Mouse (Mus musculus): ENCODE data around the gene Ermard.

Ermard gene

DNA sequence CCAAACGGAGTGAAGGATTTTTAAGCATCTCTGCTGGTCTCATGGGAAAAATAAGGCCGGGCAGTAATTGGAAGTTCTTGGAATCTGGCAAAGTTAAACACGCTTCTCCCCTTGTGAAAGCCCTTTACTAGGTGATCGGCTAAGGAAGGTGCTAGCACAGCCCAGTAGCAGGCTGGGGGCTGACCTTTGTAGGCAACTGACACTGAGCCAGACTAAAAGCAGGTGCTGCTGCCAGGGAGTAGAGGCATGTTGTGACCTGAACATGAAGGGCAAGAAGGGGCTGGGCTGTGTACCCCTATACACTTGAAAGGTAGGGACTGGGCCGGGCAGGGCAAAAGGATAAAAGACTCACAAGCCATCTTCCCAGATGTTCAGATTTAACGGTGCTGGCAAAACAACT lies 19.3 kb downstream of the Ermard start:
- DNase-seq (ENCODE audit: low spot score), result peak; percentile 31

DNA sequence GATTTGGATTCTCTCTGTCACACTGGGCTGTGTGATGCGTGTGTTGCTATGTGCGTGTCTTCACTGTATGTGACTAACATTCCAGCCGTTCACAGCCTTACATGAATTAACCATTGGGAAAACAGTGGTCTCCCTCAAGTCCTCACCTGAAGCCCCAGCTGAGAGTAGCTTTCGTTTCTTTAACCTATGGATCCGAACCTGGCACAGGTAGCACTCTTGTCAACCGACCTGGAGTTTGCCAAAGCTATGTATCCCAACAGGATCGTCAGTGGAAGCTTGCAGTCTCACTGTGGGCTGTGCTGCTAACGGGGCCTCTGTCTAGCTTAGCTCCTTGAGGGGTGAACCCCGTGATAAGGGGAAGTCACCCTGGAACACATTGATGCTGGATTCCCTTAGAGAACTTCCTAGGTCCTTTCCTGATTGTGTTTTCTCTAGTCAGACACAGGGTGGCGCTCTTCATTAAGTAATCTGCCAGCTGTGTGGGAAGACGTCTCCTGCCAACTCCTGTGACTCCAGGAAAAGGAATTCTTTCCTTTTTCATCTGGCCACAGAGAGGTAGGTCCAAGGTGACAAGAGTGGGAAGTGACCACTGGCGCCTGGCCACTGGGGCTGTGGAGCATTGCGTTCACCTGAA lies 24.5 kb downstream of the Ermard start:
- peak; percentile 77 for DNase-seq (ENCODE audit: low spot score)

DNA sequence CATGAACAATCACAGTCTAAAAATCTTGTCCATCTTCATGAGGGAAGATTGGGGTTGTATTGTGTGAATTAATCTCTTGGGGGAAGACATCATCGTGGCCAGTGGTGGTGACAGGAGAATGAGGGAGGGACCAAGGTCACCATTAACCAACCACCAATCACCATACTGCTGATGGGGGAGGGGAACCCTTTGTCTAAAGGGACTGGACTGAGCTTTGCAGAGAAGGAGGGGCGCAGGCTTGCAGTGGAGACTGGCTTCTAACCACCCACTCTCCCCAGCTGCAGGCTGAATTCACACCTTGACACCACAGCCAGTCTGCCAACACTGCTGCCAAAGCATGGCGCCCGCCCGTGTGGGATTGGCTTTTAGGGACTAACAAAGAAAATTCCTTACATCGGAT lies 25.1 kb downstream of the Ermard start:
- peak; percentile 40 for DNase-seq (ENCODE audit: low spot score)

DNA sequence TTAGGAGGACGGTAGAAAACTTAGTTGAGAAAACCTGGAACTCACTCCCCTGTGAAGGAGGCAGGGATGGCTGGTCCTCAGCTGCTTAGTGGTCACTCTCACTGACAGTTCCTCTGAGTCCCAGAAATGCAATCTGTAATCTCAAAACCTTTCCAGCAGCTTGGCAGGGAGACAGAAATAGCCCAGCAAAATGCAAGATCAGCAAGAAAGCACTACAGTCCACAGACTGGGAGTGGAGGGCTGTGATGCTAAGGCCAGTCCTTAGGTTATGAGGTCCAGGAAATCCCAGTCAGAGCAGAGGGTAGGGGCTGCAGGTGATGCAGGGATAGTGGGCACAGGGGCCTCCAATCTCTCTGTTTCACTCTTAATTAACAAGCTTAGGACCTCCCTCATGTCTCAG lies 25.9 kb downstream of the Ermard start:
- peak; percentile 33 for DNase-seq (ENCODE audit: low spot score)

DNA sequence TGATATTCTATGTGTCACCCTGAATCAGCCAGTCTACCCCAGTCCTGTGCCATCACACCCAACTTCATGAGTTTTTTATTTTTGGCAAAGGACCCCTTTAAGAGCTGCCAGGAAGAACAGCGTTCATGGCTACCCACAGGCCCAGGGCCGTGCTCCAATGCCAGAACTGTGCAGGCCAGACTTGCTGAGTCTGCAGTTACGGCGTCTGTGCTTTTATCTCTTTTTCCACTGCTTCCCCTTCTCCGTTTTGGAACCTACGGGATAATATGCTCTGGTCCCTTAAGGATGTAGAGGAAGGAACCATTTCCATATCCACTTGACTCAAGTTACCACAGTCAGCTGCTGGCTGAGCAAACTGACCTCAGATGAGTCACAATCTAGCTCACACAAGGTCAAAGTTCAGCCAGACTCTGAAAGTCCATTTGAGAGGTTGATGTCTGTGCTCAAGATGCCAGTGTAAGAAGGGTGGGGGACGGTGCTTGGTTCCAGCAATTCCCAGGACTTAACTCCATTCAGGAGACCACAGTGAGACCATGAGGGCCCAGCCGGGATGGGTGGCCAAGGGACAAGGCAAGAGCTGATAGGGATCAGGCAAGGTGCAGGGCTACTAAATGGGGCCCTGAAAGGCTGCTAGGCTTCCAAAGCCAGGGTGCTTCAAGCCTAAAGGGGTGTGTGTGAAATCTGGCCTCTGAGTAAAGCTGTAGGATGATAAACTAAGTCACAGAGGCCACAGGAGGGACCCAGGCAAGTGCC lies 27.2 kb downstream of the Ermard start:
- DNase-seq (ENCODE audit: low spot score), result no peak

DNA sequence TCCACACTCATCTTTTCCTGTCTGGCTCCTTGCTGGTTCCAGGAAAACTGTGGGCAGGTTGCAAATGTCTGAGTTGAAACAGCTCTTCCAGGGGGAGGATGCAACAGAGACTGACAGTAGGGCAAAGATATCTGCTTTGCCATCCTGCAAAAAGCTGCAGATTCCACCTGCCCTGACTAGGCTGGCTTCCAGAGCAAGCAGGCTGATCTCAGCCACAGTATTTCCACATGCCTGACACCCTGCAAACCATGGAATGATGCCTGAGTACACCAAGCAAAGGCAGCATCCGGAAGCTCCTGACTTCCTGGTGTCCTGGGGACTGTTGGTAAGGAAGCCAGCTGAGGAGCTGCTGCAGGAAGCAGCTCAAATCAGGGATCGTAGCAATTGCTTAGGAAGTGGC lies 28.1 kb downstream of the Ermard start:
- no peak for DNase-seq (ENCODE audit: low spot score)

DNA sequence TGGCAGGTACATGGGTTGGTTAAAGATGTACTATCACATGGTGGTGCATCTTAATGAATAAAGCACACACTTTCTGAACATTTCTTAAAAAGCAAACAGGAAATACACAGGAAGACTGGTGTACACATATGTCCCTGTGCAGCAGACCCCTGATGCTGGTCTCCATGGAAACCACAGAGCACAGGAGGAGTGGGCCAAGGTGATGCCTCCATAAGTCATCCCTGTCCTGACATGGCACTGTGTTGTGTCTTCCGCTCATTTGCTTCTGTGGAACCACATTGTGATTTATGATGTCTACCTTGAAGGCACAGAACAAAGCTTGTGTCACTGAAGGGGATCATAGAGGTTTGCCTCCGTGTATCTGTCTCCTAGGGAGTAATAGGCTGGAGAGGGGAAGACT lies 31.2 kb downstream of the Ermard start:
- DNase-seq (ENCODE audit: low spot score), result no peak

DNA sequence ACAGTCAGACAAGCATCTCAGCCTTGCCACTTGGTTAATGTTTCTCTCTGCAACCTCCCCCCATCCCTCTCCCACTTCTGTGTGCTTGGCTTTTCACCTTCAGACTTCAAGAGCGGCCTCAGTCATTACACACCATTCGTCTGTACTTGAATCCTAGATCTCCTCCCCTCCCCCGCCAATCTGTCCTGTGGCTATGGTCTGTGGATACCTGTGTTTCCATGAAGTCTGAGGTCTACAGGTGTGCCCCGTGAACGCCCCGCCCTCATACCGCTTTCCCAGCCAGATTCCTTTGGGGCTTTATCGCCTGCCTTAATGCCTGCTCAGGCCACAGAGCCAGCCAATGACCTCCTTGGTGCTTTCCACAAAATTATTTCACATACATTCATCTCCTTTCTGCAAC lies 34.0 kb downstream of the Ermard start:
- DNase-seq (ENCODE audit: low spot score), result no peak

DNA sequence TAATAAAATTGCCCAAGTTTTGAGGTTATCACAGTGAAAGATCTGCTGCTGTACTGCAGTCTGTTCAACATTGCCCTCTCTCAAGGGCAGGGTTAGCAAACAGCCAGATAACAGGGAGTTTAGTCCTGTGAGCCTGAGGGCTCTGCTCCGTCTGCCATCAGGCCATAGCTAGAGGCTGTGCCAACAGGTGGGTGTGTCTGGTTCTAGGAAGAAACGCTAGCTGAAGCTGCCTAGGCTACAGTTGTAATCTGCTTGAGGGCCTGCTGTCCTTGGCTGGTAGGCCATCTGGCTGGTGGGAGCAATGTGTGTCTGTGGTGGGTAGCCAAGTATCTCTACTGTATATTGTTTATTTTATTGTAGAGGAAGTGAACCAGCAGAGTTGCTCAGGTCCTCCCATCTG lies 36.5 kb downstream of the Ermard start:
- no peak for DNase-seq (ENCODE audit: low spot score)

DNA sequence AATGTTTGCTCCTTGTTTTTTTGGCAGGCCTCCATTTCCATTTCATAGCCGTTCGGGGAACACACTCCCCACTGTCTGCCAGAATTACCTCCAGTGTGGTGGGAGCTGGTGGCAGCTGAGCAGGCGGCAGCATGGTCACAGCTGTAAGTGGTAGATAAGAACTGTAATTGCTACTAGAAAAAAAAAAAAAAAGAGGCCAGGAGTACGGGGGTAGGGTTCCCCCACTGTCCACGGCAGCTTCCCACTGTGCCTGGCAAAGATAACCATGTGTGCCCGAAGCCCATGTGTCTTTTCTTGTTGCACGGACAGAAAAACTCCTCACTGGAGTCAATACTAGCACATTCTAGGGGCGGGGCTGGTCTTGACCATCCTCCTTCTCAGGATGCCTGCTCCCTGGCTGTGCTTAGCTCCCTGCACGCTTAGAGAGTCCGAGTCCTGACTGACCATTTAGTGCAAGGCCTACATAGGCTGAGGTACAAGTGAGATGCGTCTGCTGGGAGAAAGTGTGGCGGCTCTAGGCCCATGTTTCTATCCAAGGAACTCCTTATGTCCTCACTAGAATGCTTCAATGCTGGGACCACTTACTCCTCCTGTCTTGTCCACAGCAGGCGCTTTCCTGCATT lies 43.3 kb downstream of the Ermard start:
- no peak for DNase-seq (ENCODE audit: low spot score)

DNA sequence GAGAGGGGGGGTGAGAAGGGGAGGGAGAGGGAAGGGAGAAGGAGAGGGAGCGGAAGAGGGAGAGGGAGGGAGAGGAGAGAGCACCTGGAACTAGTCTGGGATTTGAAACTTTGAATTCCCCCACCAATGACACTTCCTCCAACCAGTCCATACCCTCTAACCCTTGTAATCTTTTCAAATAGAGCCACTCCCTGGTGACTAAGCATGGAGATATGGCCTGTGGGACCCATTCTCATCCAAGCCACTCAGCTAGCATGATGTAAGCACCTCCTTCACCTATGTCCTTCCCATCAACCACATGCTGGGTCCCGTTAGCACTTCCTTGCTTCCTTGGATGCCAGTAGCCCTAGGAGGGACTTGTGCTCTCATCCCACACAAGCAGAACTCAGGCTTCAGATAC lies 44.0 kb downstream of the Ermard start:
- DNase-seq (ENCODE audit: low spot score), result no peak

DNA sequence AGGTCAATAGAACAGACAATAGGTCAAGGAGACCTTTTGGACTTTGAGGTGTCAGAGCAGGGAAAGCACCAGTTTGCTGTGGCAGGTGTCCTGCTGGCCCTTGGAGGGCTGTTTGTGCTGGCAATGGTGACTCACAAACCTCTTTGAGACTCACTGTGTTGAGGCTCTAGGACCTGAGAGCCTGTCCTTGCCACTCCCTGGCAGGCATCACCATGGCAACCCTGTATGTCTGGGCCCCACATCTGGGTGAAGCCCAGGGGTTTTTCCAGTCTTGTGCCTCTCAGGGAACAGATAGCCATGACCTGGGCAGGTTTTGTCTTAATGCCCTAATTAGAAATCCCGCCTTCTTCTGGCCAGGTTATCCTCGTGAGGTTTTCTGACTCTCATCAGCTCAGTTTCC lies 47.2 kb downstream of the Ermard start:
- DNase-seq (ENCODE audit: low spot score), result no peak

DNA sequence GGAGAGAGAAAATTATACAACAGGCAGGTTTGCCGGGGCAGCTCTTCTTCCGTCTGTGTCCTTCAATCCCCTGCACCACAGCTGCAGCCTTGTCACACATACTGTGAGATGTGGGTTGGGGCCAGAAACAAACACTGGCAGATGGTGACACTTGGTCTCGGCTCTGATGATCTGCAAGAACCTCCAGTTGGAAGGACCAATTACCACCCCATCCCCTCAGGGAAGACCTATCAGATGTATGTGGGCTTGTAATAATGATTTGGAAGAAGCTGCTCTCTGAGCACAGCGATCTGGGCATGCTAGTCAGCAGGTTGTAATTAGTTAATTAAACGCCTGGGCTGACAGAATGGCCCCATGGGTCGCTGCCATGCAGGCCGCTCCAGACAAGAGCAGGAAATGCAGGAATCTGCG lies 47.6 kb downstream of the Ermard start:
- no peak for DNase-seq (ENCODE audit: low spot score)

DNA sequence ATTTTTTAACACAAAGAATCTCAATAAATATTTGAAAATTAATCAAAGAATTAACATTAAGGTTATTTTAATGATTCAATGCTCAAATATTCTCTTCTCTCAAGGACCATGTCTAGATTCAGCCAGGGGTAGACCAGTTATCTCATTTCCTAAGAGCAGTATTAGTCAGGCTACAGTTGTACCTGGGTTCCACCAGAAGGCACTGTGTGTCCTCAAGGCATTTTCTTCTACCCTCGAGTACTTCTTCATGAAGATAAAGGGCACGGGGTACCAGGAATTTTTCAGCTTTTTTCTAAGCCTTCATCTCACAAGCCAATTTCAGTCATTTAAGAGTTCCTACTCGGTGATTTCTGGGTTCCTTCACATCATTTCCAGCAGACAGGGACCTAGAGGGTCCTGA lies 50.7 kb downstream of the Ermard start:
- DNase-seq (ENCODE audit: low spot score), result no peak

DNA sequence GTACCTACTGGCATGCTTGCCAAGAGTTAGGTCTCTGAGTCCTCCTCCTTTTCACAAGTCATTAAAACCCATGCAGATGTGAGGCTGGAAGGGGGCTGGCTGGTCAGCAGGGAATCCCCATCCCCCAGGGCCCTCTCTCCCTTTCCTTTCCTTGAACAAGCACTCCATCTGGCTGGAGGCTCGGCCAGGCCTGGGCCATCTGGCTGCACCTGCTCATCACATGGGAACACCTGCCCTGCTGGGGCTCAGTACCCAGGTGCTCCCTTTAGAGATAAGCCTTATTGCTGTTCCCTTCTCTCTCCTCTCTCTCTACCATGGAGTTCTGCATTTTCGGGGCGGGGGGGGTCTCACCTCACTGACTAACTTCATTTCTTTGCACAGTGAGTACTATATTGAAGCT lies 52.5 kb downstream of the Ermard start:
- no peak for DNase-seq (ENCODE audit: low spot score)

DNA sequence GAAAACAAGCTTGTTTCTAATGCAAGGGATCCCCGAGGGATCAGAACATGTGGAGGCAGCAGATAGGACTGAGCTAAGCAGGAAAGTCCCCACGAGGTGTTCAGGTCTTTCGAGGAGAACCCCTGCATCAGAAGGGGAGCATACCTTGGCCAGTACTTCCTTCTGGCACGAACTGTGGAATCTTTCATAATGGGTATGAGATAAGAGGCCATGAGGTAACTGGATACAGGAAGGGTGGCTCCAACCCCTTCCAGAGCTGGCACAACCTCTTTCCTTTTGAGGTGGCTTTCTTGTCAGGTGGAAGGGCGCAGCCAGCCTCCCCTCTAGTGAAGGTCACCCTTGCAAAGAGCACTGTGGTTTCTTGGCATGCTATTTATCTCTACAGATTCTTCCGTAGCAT lies 55.8 kb downstream of the Ermard start:
- no peak for DNase-seq (ENCODE audit: low spot score)

DNA sequence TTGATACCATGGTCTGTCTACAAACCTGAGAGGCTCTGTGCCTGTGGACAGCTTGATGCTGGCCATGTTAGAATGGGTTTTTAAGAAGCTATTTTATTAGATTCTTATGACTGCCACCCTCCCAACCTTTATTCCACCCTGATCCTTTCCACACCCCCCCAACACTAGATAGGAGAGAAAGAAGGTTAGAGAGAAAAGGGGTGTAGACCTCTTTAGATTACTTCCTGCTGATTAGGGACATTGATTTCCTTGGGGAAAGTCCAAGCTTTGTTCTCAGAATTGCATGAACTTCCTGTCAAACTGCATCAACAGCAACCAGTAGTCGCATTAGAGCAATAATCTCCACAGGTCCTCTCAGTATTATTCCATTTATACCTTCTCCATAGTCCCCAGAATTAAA lies 57.7 kb downstream of the Ermard start:
- no peak for DNase-seq (ENCODE audit: low spot score)

DNA sequence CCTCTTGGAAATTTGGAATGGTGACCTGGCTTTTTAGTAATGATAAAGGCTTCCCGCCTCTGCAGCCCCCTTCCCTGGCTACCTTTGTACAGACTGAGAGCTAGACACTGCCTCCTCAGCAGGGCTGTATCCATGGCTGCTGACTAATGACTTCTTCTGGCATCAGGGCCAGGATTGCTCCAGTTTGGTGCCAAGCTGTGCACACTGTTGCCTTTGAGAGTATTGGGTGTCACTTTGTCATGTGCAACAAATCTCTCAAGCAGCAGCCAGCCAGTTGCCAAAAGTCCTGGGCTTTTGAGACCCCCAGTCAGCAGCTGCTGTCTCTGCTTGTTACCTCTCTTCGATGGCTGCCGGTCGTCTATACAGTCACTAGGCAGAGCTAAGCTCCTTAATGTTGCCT lies 60.3 kb downstream of the Ermard start:
- DNase-seq (ENCODE audit: low spot score), result no peak

DNA sequence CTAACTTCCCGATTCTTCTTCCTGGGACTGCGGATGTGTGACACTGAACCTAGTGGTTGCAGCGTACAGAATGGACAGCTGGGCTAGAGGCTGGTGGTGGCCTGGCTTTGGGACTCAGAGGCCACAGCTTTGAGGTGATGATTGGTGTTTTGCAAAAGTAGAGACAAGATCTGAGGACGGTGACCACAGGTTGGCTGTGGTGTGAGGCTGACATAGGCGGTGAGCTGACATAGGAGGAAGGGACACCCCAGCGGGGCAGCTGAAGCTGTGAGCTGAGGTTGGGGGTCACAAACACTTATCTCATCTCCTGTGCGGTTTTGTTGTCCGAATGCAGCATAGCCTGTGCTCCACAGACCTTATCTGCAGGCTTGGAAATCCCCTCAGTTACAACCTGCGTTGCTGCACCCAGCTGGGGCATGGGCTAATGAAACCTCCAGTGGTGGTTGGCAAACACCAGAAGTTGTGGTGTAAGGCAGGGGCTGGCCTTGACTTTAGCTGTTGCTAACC lies 66.2 kb downstream of the Ermard start:
- no peak for DNase-seq (ENCODE audit: low spot score)

DNA sequence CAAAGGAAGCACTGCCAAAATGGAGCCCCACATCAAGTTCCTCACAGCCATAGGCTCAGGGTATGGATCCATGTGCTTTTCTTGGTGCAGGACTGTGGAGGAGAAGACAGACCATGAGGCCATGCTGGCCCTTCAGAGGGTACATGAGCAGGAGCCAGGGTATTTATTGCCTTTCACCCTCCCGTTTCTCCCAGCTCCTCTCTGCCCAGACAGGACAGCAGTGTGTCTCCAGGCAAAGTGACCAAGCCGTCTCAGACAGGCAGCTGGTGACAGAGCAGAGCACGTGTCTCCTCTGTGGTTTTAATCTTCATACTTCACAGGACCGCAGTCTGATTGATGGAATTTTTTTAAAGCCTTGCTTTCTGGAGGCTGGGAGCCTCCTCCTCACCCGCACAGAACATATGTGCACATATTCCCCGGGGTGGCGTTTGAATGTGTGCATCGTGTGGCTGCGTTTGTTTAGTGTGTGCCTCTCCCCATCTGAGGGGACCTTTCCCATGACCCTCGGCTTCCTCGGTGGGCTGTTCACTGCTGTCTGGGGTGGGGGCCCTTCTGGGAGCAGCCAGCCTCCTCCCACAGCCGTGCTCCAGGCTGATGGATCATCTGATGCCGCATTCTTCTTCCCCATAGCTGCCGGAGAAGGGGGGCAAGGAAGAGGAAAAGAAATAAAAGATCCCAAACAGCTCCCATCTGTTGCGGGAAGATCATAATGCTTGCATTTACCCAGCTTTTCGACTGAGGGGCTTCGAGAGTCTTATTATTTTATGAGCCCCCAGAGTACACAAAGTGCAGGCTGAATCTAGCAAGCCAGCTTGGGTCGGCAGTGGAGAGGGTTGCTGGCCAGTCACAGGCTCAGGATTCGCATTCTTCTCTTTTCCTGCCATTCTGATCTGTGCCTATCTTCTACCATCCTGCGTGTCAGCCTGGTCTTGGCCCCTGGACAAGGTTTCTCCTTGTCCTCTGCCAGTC lies 67.7 kb downstream of the Ermard start:
- DNase-seq (ENCODE audit: low spot score), result no peak

DNA sequence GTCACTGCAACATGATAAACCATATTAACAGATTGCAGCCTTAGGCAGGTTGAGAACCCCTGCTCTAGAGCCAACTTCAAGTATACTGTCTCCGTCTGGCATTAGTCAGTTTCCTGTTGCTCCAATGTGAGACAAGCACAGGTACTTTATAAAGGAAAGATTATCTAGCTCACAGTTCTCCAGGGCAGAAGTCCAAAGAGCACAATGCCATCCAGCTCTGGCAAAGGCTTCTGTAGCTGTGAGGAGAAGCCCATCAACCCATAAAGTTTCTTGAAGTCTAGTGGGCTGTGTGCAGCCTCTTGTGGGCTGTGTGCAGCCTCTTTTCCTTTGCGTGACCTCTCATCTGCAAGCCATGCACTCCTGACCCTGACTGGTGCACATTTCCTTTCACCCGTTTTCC lies 74.5 kb downstream of the Ermard start:
- DNase-seq (ENCODE audit: low spot score), result no peak

DNA sequence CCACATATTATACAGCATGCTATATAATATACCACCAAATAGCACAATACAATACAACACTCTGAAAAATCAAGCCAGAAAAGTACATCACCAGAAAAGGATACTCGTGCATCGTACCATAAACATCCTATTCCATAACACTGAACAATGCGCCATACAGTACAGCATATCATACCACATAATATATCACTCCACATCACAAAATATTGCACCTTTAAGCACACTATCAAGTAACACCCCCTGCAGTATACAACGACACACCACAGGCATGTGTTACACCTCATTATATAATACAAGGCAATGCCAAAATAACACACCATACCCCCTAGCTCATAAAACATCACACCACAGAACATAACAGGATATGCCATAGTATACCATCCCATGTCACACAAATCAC lies 79.1 kb downstream of the Ermard start:
- DNase-seq (ENCODE audit: low spot score), result no peak
